Comparison of ENCODE assay signal across 19 mouse cellular contexts in genomic region chr3:104767716-104768115, GRCm38 (mm10). TPM values are rescaled to one million over a fixed set of nuclear protein-coding genes. Genes with fewer than 3 reads are reported as not detected.
"Had no signal": no experiment of that assay in that cellular context is flagged by ENCODE, and none has a peak within 500 bp of the region (broad histone marks: within the 10 kb centered on the region; RNA-seq: fewer than 3 reads in every experiment).

No protein-coding gene starts in this region.

- DNase-seq: lung, adult 18-20 months; lung, embryonic 14.5 days; lung, postnatal 10 days; lung, postnatal 4 days; right cerebral cortex, postnatal 14 days; thymus, adult 2 months; thymus, postnatal 25 days; thymus, postnatal 4 days had no signal

- H3K27ac ChIP-seq: liver, embryonic 14.5 days; midbrain, embryonic 13.5 days; midbrain, embryonic 15.5 days; neural tube, embryonic 12.5 days; stomach, embryonic 15.5 days; stomach, postnatal 0 days had no signal

- ATAC-seq: midbrain, embryonic 13.5 days; midbrain, embryonic 15.5 days had no signal

- H3K4me2 ChIP-seq: lung, embryonic 14.5 days; midbrain, embryonic 13.5 days; midbrain, embryonic 15.5 days; neural tube, embryonic 12.5 days; stomach, embryonic 15.5 days had no signal

- H3K9ac ChIP-seq: liver, embryonic 14.5 days; lung, embryonic 14.5 days; midbrain, embryonic 13.5 days; midbrain, embryonic 15.5 days; neural tube, embryonic 12.5 days; stomach, embryonic 15.5 days had no signal

- H3K27me3 ChIP-seq: midbrain, embryonic 15.5 days; stomach, embryonic 15.5 days had no signal

- H3K4me3 ChIP-seq: midbrain, embryonic 13.5 days; midbrain, embryonic 15.5 days; neural tube, embryonic 12.5 days; stomach, embryonic 15.5 days had no signal

- H3K9me3 ChIP-seq: midbrain, embryonic 13.5 days; midbrain, embryonic 15.5 days; neural tube, embryonic 12.5 days; stomach, embryonic 15.5 days had no signal

- H3K36me3 ChIP-seq: midbrain, embryonic 13.5 days; midbrain, embryonic 15.5 days; neural tube, embryonic 12.5 days; stomach, embryonic 15.5 days had no signal

- H3K4me1 ChIP-seq: midbrain, embryonic 13.5 days; midbrain, embryonic 15.5 days; neural tube, embryonic 12.5 days; stomach, embryonic 15.5 days had no signal

RNA-seq across cellular contexts. Expression of gene Ppm1j, which starts 13.1 kb away (rescaled TPM):
- total RNA-seq: megakaryocyte progenitor cell, adult 5-6 weeks; neutrophil, adult 5-6 weeks had no signal

RNA-seq across cellular contexts. Expression of gene Fam19a3, which starts 13.9 kb away (rescaled TPM):
- total RNA-seq: megakaryocyte progenitor cell, adult 5-6 weeks; neutrophil, adult 5-6 weeks had no signal
- polyA plus RNA-seq: liver, embryonic 16.5 days; lung, embryonic 14.5 days; midbrain, embryonic 13.5 days; midbrain, postnatal 0 days; neural tube, embryonic 12.5 days; neural tube, embryonic 14.5 days; stomach, postnatal 0 days had no signal
